Mouse (Mus musculus): Measurements from ENCODE around the gene Eri3. TPM values are rescaled to one million over a fixed set of nuclear protein-coding genes. Genes with fewer than 3 reads are reported as not detected.

Eri3 gene
- polyA plus RNA-seq, 1 experiment from 2014 or later = 158 TPM

DNA sequence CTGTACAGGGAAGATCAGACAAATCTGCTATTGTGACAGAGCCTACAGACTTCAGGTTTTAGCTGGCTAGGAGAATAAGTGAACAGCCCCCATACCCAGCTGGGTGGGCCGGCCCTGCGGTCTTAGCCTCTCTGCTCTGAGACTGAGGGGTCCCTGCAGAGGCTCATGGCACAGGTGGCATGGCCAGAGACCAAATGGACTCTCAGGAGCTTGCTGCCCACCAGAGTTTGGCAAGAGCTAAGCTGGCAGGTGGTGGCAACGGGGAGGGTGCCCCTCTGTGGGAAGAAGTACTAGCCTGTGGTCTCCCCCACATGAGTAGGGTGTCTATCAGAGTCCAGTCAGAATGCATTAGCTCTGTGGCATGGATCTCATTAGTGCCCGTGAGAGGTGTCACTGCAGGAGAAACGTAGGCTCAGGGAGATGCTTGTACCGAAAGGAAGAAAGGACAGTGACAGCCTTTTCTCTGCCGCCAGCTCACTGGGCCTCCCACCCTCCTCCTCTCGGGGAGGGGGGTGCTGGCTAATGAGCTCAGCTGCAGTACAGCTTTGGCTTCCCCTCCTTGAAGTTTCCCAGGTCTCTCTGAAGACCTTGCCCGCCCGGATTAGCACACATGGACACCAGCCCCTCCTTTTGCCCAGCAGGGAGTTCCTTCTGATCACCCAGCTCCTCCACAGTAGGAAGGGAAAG, 104.0 kb downstream of the Eri3 start:
- H3K4me2 ChIP-seq = peak overlapping the region; percentile 8; the same call in 1 of the 2 replicates
- H3K36me3 ChIP-seq (replicated peaks) = peaks cover 4% of the 10 kb centered on the region; the same call in 1 of the 2 replicates
- WGBS = 7% methylated on average over 10 of the region's 10 CpGs
- 0 out of 2 replicates have a peak overlapping the region, but pooled peaks have one; percentile 21 for H3K9ac ChIP-seq
- H3K27ac ChIP-seq = peak overlapping the region; percentile 89
- H3K9me3 ChIP-seq = no peaks in the 10 kb centered on the region
- peaks cover 87% of the 10 kb centered on the region for H3K4me1 ChIP-seq
- no peaks in the 10 kb centered on the region for H3K27me3 ChIP-seq
- peak; percentile 39 for ATAC-seq (ENCODE audit: low FRiP score)
- no peak overlapping the region for H3K4me3 ChIP-seq (replicated peaks)

DNA sequence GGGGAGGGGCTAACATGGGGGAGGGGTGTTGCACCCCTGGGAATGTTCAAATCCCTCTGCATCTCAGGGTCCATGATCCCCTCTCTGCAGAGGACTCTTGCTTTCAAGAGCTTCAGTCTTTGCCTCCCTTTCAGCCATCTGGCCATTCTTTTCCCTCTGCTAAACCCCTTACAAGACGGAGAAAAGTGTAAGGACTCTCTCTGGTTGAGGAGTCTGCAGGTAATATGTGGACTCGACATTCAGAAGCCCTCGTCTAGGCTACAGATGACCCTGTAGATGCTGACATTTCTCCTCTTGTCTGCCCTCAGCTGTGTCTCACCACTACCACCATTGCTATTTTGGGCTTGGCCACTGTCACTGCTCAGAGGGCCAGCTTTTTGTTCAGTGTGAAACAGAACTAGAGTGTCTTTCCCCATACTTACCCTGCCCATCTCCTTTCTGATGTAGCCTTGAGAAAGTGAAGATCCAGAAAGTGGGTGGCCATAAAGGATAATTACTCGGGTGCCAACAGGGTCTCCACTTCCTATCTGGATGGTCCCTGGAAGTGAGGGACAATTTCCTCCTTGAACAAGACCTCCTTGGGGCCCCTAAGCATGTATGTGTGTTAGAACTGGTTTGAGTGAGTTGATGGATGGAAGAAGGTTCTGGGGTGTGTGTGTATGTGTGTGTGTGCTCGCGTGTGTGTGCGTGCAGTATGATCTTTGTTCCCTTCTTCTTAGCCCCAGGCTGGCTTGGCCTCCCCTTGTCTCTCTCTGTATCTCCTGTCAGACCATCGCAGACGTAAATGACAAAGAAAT, 104.7 kb downstream of the Eri3 start:
- H3K4me3 ChIP-seq (replicated peaks) = no peak overlapping the region
- peak overlapping the region; percentile 89 for H3K27ac ChIP-seq
- H3K36me3 ChIP-seq (replicated peaks) = no peaks in the 10 kb centered on the region; the same call in 1 of the 2 replicates
- ATAC-seq (ENCODE audit: low FRiP score) = no peak
- peaks cover 80% of the 10 kb centered on the region for H3K4me1 ChIP-seq
- peak overlapping the region; percentile 8; the same call in 1 of the 2 replicates for H3K4me2 ChIP-seq
- no peaks in the 10 kb centered on the region for H3K9me3 ChIP-seq
- 36% methylated on average over 9 of the region's 9 CpGs for WGBS
- no peaks in the 10 kb centered on the region for H3K27me3 ChIP-seq
- no peak overlapping the region for H3K9ac ChIP-seq

DNA sequence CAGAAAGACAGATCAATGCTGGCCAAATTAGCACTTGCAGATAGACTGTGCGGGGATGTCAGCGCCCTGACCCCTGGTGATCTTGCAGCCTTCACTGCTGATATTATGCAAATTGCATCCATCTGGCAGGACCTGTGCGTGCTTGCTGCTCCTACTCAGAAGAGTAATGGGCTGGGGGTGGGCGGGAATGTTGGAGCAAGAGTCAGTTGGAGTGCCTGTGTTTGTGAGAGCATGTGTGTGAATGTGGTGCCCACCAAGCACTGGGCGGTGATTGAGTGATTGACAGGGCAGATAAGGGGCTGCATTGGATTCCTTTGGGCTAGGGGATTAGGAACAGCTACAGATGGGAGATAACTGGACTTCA, 105.3 kb downstream of the Eri3 start:
- H3K36me3 ChIP-seq (replicated peaks) = no peaks in the 10 kb centered on the region; the same call in 1 of the 2 replicates
- no peak overlapping the region for H3K4me3 ChIP-seq (replicated peaks)
- no peaks in the 10 kb centered on the region for H3K27me3 ChIP-seq
- 24% methylated on average over 5 of the region's 5 CpGs for WGBS
- ATAC-seq (ENCODE audit: low FRiP score) = peak; percentile 45; the same call in 1 of the 2 replicates
- H3K4me1 ChIP-seq = peaks cover 75% of the 10 kb centered on the region
- no peak overlapping the region for H3K9ac ChIP-seq
- H3K4me2 ChIP-seq = no peak overlapping the region
- H3K9me3 ChIP-seq = no peaks in the 10 kb centered on the region
- peak overlapping the region; percentile 89 for H3K27ac ChIP-seq

DNA sequence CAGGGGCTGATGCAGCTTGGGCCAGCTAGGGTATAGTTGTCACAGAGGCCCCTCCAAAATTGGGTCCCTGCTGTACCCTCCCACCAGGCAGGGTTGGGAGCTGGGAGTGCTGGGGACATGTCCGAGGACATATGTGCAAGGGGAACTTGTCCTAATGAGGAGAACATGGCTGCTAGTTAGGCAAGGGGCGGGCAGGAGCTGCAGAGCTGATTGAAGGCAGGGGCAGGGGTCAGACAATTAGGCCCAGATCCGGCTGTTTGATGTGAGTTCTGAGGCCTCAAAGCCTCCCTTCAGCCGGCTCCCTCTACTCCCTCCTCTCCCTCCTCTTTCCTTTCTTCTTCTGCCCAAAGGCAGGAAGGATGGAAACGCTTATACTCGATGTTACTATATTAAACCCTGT, 106.8 kb downstream of the Eri3 start:
- WGBS = 7% methylated on average over 6 of the region's 6 CpGs
- peaks cover 71% of the 10 kb centered on the region for H3K4me1 ChIP-seq
- no peak for ATAC-seq (ENCODE audit: low FRiP score)

DNA sequence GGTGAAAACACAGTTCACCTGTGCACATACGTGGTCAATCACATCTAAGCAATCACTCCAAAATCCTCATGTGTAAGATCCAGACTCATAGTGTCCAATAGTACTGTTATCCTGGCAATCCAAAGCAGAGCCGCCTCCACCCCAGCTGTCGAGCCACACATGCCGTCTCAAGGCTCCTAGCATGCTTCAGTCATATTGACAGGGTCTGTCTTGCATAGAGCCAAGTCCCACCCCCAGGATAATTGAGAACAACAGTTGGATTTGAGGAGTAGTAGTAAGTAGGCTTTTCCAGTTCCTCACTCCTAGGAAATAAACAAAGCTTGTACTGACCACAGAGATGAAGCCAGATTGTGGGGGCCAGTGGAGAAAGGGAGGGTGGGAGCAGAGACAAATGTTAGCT, 107.5 kb downstream of the Eri3 start:
- 41% methylated on average over 4 of the region's 4 CpGs for whole genome bisulfite sequencing
- no peak overlapping the region for H3K4me3 ChIP-seq (replicated peaks)
- H3K27me3 ChIP-seq = no peaks in the 10 kb centered on the region
- peaks cover 64% of the 10 kb centered on the region for H3K4me1 ChIP-seq
- H3K9ac ChIP-seq = no peak overlapping the region
- peak overlapping the region; percentile 73 for H3K27ac ChIP-seq
- ATAC-seq (ENCODE audit: low FRiP score) = peak; percentile 25; the same call in 1 of the 2 replicates
- H3K36me3 ChIP-seq (replicated peaks) = no peaks in the 10 kb centered on the region; the same call in 1 of the 2 replicates
- H3K9me3 ChIP-seq = no peaks in the 10 kb centered on the region
- no peak overlapping the region for H3K4me2 ChIP-seq

More for the DNA sequence above, 106.8 kb downstream of the Eri3 start:
- Histone ChIP-seq H3K4me2 (no peak overlapping the region), H3K36me3 (replicated peaks) (no peaks in the 10 kb centered on the region; the same call in 1 of the 2 replicates), H3K27ac (peak overlapping the region; percentile 73), H3K27me3 (no peaks in the 10 kb centered on the region), H3K9ac (no peak overlapping the region), H3K4me3 (replicated peaks) (no peak overlapping the region), H3K9me3 (no peaks in the 10 kb centered on the region)

DNA sequence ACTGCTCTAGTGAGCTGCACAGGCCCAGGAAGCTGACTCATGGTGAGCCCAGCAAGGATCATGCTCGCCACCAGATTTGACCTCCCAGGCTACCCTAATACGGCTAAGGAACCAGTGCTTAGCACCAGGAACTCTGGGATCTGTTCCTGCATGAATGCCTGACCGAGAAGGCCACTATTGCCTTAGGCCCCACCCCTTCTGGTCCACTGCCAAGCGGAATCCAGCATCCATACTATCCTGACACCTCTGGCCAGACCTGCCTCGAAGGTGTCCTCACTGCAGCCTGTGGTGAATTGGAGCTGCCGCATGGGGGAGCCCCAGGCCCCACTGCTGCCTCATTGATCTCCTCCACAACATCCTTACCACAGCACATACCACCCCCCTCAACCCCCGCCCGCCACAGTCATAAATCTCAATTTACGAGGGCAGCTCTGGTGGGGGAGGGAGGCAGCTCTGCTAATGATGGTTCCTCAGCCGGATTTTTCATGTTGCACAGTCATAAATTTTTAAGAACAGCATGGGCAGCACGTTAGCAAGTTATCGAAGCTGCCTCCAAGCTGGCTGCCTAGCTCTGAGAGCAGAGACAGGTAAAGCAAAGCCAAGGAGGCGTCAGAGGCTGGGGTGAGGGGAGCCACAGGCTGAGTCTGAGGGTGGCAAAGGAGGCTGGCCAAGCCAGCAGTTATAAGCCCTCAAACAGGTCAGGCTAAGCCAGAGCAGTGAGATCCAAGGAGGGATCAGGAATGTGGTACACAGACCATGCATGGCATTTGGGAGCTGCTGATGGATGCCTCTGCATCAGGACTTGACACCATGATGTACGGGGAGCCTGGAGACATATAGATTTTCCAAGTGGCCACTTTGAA, 108.6 kb downstream of the Eri3 start:
- Histone ChIP-seq H3K27ac (peak overlapping the region; percentile 37; the same call in 1 of the 2 replicates), H3K4me1 (peaks cover 54% of the 10 kb centered on the region)
- no peak for ATAC-seq (ENCODE audit: low FRiP score)

DNA sequence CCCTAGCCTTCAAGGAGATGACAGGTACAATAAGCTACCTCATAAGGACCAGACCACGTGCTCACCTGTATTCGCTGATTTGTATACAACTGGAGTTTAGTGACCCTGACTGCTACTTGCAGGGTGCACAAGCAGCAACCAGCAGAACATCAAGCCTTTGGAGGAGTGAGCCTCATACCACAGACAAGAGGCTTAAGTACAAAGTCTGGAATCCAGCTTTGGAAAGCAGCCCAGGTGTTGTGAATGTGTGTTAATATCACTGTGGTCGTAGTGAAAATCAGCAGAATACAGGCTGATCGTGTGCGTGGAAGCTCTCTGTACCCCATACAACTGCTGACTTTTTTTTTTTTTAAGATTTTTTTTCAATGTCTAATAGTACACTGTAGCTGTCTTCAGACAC, 109.8 kb downstream of the Eri3 start:
- no peak overlapping the region for H3K4me3 ChIP-seq (replicated peaks)
- H3K27me3 ChIP-seq = no peaks in the 10 kb centered on the region
- no peak overlapping the region for H3K9ac ChIP-seq
- no peak for ATAC-seq (ENCODE audit: low FRiP score)
- 94% methylated on average over 5 of the region's 5 CpGs for WGBS
- H3K27ac ChIP-seq = no peak overlapping the region
- no peak overlapping the region for H3K4me2 ChIP-seq
- H3K4me1 ChIP-seq = peaks cover 42% of the 10 kb centered on the region
- peaks cover 3% of the 10 kb centered on the region; the same call in 1 of the 2 replicates for H3K36me3 ChIP-seq (replicated peaks)
- H3K9me3 ChIP-seq = no peaks in the 10 kb centered on the region

More for the DNA sequence above, 108.6 kb downstream of the Eri3 start:
- H3K4me3 ChIP-seq (replicated peaks) = no peak overlapping the region
- WGBS = 65% methylated on average over 14 of the region's 14 CpGs
- no peak overlapping the region for H3K9ac ChIP-seq
- no peaks in the 10 kb centered on the region for H3K27me3 ChIP-seq
- peaks cover 3% of the 10 kb centered on the region; the same call in 1 of the 2 replicates for H3K36me3 ChIP-seq (replicated peaks)
- no peaks in the 10 kb centered on the region for H3K9me3 ChIP-seq
- no peak overlapping the region for H3K4me2 ChIP-seq

DNA sequence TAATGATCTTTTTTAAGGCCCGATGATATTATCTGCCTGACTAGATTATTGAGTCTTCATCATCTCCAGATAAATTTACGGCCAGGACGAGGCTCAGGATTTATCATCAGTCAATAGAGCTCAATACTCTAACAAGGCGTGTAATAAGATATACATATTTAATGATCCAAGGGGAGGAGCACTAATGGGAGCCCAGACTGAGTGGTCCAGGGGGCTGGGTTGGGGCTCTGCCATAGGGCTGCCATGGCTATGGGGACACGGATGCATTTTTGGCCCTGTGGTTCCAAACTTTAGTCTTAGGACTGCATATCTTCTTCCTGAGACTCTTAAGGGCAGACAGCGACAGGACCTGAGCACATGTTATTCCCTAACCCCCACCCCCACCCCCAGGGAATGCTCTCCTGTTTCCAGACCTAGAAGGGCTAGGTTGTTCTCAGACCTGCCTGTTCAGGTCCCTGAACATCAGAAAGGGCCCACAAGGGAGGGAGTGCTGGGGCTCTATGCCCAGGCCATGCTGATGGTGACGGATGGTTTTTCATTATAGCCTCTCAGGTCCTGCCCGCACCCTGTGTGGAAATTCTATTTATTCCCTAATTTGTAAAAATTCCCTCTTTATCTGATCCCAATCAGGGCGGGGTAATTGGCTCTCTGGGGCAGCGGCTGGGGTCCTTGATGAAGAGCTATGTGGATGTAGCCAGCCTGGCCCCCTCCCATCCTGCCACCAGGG, 114.4 kb downstream of the Eri3 start:
- H3K4me2 ChIP-seq = no peak overlapping the region
- no peak overlapping the region for H3K9ac ChIP-seq
- H3K36me3 ChIP-seq (replicated peaks) = peaks cover 3% of the 10 kb centered on the region; the same call in 1 of the 2 replicates
- no peak overlapping the region for H3K27ac ChIP-seq
- H3K27me3 ChIP-seq = no peaks in the 10 kb centered on the region
- no peak overlapping the region for H3K4me3 ChIP-seq (replicated peaks)
- WGBS = 84% methylated on average over 10 of the region's 10 CpGs
- no peaks in the 10 kb centered on the region for H3K9me3 ChIP-seq
- H3K4me1 ChIP-seq = peaks cover 5% of the 10 kb centered on the region
- no peak for ATAC-seq (ENCODE audit: low FRiP score)

DNA sequence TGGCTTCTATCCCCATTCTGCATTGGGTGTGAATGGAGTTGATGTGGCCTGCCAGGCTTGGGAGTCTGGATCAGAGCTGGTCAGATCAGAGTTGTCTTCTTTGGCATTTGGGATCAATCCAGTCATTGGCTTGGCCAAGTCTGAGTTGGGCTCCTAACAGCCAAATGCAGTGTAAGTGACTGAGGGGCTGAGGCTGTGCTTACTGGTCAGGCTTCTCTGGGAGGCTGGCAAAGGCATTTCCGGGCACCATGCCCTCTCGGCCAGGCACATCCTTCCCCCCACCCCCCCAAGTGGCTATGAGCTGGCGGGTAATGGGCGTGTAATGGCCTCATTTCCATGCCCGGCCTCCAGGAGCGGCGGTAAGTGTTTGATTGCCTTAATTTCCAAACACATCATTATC, 115.4 kb downstream of the Eri3 start:
- no peak overlapping the region for H3K4me3 ChIP-seq (replicated peaks)
- H3K9me3 ChIP-seq = no peaks in the 10 kb centered on the region
- H3K27me3 ChIP-seq = no peaks in the 10 kb centered on the region
- H3K4me2 ChIP-seq = no peak overlapping the region
- 62% methylated on average over 7 of the region's 7 CpGs for WGBS
- H3K4me1 ChIP-seq = peaks cover 7% of the 10 kb centered on the region
- H3K36me3 ChIP-seq (replicated peaks) = peaks cover 3% of the 10 kb centered on the region; the same call in 1 of the 2 replicates
- no peak overlapping the region for H3K27ac ChIP-seq
- H3K9ac ChIP-seq = no peak overlapping the region
- ATAC-seq (ENCODE audit: low FRiP score) = no peak

DNA sequence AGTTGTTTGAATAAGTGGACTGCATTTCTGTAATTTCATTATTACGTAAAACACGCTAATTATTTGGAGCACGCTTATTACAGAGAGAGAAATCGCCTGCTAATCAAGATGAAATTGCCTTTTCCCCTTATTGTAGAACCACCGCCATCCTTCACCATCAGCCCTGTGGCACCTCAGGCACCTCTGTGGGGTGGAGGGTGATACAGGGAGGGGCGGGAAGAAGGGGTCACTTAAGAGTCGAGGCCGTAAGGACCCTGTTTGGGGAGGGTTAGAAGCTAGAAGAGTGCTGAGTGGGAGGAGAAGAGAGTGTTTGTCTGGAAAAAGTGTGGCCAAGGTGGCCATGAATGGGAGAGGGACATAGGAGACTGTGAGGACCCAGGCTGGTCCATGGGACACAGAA, 115.9 kb downstream of the Eri3 start:
- no peak for ATAC-seq (ENCODE audit: low FRiP score)
- H3K27ac ChIP-seq = no peak overlapping the region
- 72% methylated on average over 8 of the region's 8 CpGs for WGBS

DNA sequence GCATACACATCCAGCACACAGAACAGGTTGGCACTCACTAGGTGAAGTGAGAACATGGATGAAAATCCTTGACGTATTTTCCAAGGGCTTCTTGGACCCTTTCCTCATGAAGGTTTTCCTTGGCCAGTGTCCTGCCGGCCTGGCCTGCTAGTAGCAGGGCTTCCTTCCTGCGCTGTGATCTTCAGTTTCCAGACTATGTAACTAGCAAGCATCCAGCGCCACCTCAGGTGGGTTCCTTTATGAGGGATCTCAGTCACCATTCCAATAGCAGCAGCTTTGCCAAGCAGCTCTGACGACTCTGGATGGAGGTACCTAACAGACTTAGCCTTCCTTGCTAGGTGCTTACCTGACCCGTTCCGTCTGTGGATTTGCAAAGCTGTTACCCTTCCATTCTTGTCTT, 119.7 kb downstream of the Eri3 start:
- ATAC-seq (ENCODE audit: low FRiP score) = no peak
- H3K4me2 ChIP-seq = no peak overlapping the region

More for the DNA sequence above, 115.9 kb downstream of the Eri3 start:
- no peak overlapping the region for H3K9ac ChIP-seq
- H3K4me1 ChIP-seq = peaks cover 5% of the 10 kb centered on the region
- H3K4me3 ChIP-seq (replicated peaks) = no peak overlapping the region
- peaks cover 3% of the 10 kb centered on the region; the same call in 1 of the 2 replicates for H3K36me3 ChIP-seq (replicated peaks)
- no peaks in the 10 kb centered on the region for H3K27me3 ChIP-seq
- H3K4me2 ChIP-seq = no peak overlapping the region
- H3K9me3 ChIP-seq = no peaks in the 10 kb centered on the region

More for the DNA sequence above, 119.7 kb downstream of the Eri3 start:
- no peaks in the 10 kb centered on the region for H3K27me3 ChIP-seq
- no peak overlapping the region for H3K27ac ChIP-seq
- H3K9ac ChIP-seq = no peak overlapping the region
- H3K4me3 ChIP-seq (replicated peaks) = no peak overlapping the region
- H3K36me3 ChIP-seq (replicated peaks) = peaks cover 24% of the 10 kb centered on the region
- 75% methylated on average over 7 of the region's 7 CpGs for WGBS
- no peaks in the 10 kb centered on the region for H3K9me3 ChIP-seq
- peaks cover 2% of the 10 kb centered on the region for H3K4me1 ChIP-seq
